Mouse (Mus musculus): ENCODE results near the gene Ms4a15. TPM values are rescaled to one million over a fixed set of nuclear protein-coding genes. Genes with fewer than 3 reads are reported as not detected.

Ms4a15 gene
- polyA plus RNA-seq, 1 experiment from 2014 or later: not detected

DNA sequence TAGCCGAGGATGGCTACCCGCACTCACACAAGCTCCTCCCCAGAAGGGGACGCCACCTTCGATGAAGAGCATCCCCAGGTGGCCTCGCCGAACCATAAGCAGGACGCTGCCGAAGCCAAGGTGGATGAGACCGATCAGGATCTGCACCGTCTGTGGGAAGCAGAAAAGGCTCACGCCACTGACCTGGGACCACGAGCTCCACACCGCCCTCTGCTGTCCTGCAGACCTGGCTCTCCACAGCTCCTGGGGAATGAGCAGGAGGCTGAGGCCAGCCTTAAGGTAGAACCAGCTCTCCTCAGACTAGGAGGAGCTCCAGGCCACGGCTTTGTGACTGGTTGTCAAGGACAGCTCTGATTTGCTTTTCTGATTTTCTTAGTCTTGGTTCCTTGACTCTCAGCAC lies 9.9 kb downstream of the Ms4a15 start:
- ATAC-seq (ENCODE audit: low read depth): no peak
- H3K4me3 ChIP-seq (replicated peaks): no peak overlapping the region
- no peaks in the 10 kb centered on the region for H3K9me3 ChIP-seq (replicated peaks)
- H3K4me2 ChIP-seq: 0 out of 2 replicates have a peak overlapping the region, but pooled peaks have one; percentile 8
- no peak for DNase-seq
- no peak overlapping the region for H3K27ac ChIP-seq
- peaks cover 4% of the 10 kb centered on the region; the same call in 1 of the 2 replicates for H3K4me1 ChIP-seq (replicated peaks)
- H3K9ac ChIP-seq: no peak overlapping the region
- 18% methylated on average over 14 of the region's 14 CpGs for WGBS (ENCODE audit: insufficient replicate concordance)
- H3K36me3 ChIP-seq: no peaks in the 10 kb centered on the region
- H3K27me3 ChIP-seq: no peaks in the 10 kb centered on the region

DNA sequence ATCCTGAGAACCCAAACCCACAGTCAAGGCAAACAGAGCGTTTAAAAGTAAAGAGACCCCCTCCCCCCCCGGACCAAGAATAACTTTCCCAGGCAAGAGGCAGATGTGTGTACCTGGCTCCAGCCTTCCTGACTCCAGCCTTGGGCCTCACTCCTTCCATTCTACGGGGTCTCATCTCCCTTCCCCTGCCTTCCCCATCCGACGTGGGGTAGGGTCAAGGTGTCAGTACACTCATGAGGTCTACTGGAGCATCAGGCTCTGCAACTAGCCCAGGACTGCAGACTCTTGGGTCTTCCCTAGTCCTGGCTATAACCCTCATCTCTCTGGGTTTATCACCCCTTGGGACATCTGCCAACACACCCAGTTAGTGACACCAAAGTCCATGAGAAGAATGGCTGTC lies 12.8 kb downstream of the Ms4a15 start:
- H3K4me2 ChIP-seq: no peak overlapping the region
- peaks cover 4% of the 10 kb centered on the region; the same call in 1 of the 2 replicates for H3K4me1 ChIP-seq (replicated peaks)
- WGBS (ENCODE audit: insufficient replicate concordance): 46% methylated on average over 5 of the region's 5 CpGs
- H3K9me3 ChIP-seq (replicated peaks): no peaks in the 10 kb centered on the region
- ATAC-seq (ENCODE audit: low read depth) (no peak), DNase-seq (no peak)
- no peak overlapping the region for H3K27ac ChIP-seq
- no peaks in the 10 kb centered on the region for H3K27me3 ChIP-seq
- no peak overlapping the region for H3K9ac ChIP-seq
- no peaks in the 10 kb centered on the region for H3K36me3 ChIP-seq
- no peak overlapping the region for H3K4me3 ChIP-seq (replicated peaks)

DNA sequence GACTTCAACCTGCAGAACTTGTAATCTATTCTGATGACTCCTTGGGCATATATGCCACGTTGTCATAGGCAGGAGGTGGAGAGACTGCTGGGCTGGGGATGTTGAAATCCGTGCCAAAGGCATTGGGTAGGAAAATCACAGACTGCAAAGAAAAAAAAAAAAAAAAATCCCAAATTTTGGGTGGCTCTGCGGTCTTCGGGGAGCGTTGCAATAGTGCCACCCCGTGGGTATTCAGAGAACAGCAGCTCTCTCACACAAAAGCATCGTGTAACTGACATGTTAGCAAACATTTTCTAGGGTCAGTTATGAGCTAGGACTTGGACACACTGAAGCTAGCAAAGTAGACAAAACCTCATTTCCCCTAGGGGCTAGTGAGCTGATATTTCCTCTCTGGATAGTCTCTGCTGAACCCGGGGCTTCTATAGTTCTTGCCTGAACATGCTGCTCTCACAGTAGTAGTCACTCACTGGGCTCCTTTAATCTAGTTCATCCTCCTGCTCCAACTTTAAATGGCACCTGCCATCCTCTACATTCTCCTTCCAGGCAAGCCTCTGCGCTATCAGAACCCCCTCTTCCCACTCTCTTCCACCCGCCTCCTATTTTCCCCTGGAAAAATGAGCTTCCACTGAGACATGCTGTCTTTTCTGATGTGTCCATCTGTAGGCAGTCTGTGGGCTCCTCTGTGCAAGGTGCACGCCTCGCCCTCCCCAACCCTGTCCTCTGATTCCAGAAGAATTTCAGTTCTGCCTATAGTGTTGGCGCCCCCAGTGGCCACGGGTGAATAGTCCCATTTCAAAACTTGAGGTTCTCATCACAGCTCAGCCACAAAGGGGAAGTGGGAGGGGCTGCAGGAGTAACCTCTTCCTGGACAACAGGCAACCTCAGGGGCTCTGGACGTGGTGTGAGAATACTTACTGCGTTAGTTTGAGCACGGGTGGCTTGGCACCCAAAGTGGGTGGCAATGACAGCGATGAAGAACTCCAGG lies 13.6 kb downstream of the Ms4a15 start:
- Histone ChIP-seq H3K4me1 (replicated peaks) (peaks cover 4% of the 10 kb centered on the region; the same call in 1 of the 2 replicates), H3K9ac (no peak overlapping the region), H3K9me3 (replicated peaks) (no peaks in the 10 kb centered on the region), H3K4me3 (replicated peaks) (no peak overlapping the region), H3K4me2 (peak overlapping the region; percentile 38), H3K36me3 (no peaks in the 10 kb centered on the region), H3K27me3 (no peaks in the 10 kb centered on the region), H3K27ac (no peak overlapping the region)
- peak; percentile 61 for DNase-seq
- ATAC-seq (ENCODE audit: low read depth): peak; percentile 55
- 6% methylated on average over 18 of the region's 18 CpGs for WGBS (ENCODE audit: insufficient replicate concordance)

DNA sequence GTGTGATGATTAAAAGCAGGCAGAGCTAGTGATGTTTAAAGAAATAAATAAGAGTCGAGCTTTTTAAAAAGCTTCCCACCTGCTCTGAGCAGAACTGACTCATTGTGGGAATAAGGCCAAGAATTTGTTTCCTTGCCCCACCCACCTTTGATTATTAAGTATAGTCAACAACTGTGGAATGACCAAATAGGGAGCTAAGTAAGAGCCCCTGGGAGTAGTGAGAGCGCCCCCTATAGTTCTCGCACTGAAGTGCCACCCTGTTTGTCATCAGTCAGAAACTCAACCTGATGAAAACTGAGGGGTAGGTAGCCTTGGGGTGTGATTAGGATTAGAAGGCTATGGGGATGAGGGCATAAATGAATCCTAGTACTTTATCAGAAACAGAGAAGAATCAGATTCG lies 16.7 kb downstream of the Ms4a15 start:
- no peak overlapping the region for H3K27ac ChIP-seq
- no peaks in the 10 kb centered on the region for H3K9me3 ChIP-seq (replicated peaks)
- H3K9ac ChIP-seq: no peak overlapping the region
- no peaks in the 10 kb centered on the region for H3K27me3 ChIP-seq
- H3K4me3 ChIP-seq (replicated peaks): no peak overlapping the region
- H3K36me3 ChIP-seq: no peaks in the 10 kb centered on the region
- 32% methylated on average over 4 of the region's 4 CpGs for WGBS (ENCODE audit: insufficient replicate concordance)
- ATAC-seq (ENCODE audit: low read depth): no peak
- peaks cover 4% of the 10 kb centered on the region; the same call in 1 of the 2 replicates for H3K4me1 ChIP-seq (replicated peaks)
- DNase-seq: no peak
- no peak overlapping the region for H3K4me2 ChIP-seq

DNA sequence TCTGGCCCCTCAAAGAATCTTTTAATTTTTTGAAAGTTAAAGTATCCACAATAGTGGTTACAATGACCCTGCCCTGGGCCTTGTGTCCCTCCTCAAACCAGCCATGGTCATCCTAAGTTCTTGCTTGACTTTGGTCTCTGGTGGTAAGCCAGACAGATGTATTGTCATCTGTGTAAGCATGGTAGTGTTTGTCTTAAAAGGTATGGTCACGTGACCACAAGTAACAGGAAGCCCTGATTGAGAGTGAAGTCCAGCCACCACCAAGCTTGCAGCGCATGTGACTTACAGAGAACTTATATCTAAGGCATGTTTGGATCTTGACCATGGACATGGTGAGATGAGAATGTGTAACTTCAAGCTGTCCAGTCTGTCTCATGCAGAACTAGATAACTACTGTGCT lies 17.9 kb downstream of the Ms4a15 start:
- Histone ChIP-seq H3K4me1 (replicated peaks) (peaks cover 4% of the 10 kb centered on the region; the same call in 1 of the 2 replicates), H3K27ac (no peak overlapping the region), H3K9me3 (replicated peaks) (no peaks in the 10 kb centered on the region), H3K9ac (no peak overlapping the region), H3K36me3 (no peaks in the 10 kb centered on the region), H3K4me2 (no peak overlapping the region), H3K4me3 (replicated peaks) (no peak overlapping the region), H3K27me3 (no peaks in the 10 kb centered on the region)
- ATAC-seq (ENCODE audit: low read depth): no peak
- DNase-seq: no peak
- WGBS (ENCODE audit: insufficient replicate concordance): 54% methylated on average over 2 of the region's 2 CpGs

DNA sequence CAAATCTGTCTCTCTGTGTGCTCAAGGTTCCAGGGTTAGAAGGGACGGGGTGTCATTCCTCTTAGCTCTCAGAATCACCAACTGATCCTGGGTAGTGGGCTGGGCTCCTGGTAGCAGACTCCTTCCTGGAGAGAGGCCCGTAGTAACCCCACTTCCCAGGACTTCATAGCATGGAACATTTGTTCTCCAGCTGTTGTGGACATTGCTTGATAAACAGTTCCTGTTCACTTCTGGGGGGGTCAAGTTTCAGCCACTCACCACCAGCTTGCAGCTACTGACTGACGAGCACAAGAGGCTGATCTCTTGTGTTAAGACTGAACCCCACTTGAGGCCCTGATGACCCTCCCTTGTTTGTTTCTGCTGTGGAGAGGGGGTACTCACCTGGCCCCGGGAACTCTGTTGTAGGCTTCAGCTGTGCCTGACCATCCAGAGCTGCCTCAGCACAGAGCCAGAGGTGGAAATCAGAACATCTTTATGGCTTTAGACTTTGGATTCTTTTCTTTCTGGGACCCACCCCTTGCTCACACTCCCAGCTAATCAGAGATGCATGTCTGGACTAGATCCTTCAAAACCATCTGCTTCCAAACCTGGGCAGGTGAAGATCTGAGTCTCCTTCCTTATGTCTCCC lies 18.7 kb downstream of the Ms4a15 start, which contains the start of gene Ms4a10:
Gene Ms4a10, minus strand, starts transcription at position 433 of the 628 bp plus-strand sequence.
- ATAC-seq (ENCODE audit: low read depth): no peak
- Histone ChIP-seq H3K27me3 (no peaks in the 10 kb centered on the region), H3K4me3 (replicated peaks) (no peak within 1 kb of the TSS), H3K36me3 (no peaks in the 10 kb centered on the region), H3K4me2 (no peak within 1 kb of the TSS), H3K4me1 (replicated peaks) (peaks cover under 1% of the 10 kb centered on the region; the same call in 1 of the 2 replicates), H3K9me3 (replicated peaks) (no peaks in the 10 kb centered on the region), H3K9ac (no peak within 1 kb of the TSS), H3K27ac (no peak within 1 kb of the TSS)
- 34% methylated on average over 4 of the region's 4 CpGs for WGBS (ENCODE audit: insufficient replicate concordance)
- no peak for DNase-seq

DNA sequence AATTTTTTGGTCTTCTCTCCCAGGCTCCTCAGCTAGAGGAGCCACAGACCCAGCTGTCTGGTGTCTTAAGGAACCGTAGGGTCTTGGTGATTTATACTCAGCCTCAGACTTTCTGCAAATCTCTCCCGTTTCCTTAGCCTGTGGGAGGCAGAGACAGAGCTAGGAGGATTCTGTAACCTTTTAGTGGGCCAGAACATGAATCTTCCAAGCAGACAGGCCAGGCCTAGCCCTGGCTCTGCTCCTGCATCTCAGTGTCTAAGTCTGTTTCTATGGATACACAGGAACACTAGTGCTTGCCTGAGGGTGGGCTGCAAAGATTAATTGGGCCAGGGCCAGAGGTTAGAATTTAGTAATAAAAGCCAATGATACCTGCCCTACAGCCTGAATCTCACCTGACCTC lies 19.9 kb downstream of the Ms4a15 start:
- no peak for DNase-seq
- H3K27ac ChIP-seq: no peak overlapping the region
- ATAC-seq (ENCODE audit: low read depth): no peak
- H3K36me3 ChIP-seq: no peaks in the 10 kb centered on the region
- no peak overlapping the region for H3K4me2 ChIP-seq
- WGBS (ENCODE audit: insufficient replicate concordance): 40% methylated on average over 2 of the region's 2 CpGs
- no peak overlapping the region for H3K4me3 ChIP-seq (replicated peaks)
- H3K9ac ChIP-seq: no peak overlapping the region
- no peaks in the 10 kb centered on the region for H3K27me3 ChIP-seq
- no peaks in the 10 kb centered on the region for H3K9me3 ChIP-seq (replicated peaks)
- H3K4me1 ChIP-seq (replicated peaks): no peaks in the 10 kb centered on the region

DNA sequence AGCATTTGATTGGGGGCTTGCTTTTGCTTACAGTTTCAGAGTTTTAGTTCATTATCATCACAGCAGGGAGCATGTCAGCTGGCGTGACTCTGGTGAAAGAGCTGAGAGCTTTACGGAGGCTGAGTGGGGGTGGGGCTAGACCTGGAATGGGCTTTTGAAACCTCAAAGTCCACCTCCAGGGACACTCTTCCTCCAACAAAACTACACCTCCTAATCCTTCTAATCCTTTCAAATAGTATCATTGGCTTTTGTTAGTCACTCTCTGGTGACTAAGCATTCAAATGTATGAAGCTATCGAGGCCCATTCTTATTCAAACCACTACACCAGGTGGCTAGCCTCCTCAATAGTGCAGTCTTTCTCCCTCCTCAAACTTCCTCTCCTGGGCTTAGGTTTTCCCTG lies 20.4 kb downstream of the Ms4a15 start:
- Histone ChIP-seq H3K36me3 (no peaks in the 10 kb centered on the region), H3K9ac (no peak overlapping the region), H3K9me3 (replicated peaks) (no peaks in the 10 kb centered on the region), H3K27ac (no peak overlapping the region), H3K27me3 (no peaks in the 10 kb centered on the region), H3K4me1 (replicated peaks) (no peaks in the 10 kb centered on the region), H3K4me3 (replicated peaks) (no peak overlapping the region), H3K4me2 (no peak overlapping the region)
- 62% methylated on average over 3 of the region's 3 CpGs for WGBS (ENCODE audit: insufficient replicate concordance)
- ATAC-seq (ENCODE audit: low read depth) (no peak), DNase-seq (no peak)

DNA sequence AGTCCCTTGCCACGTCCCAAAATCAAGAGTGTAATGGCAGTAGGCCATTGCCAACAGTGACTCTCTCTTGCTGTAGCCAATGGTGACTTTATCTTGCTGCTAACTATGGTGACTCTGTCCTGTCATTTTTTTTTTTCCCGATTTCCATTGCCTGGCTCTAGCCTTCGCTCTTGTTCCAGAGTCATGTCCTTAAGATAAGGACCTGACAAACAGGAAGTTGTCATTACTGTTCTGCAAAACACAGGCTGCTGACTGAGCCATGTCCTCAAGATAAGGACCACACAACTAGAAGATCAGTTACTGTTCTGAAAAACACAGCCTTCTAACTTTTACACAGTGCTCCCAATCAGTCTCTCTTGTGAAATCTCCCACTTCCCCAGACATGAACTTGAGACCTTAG lies 22.6 kb downstream of the Ms4a15 start:
- DNase-seq (no peak), ATAC-seq (ENCODE audit: low read depth) (no peak)
- Histone ChIP-seq H3K4me3 (replicated peaks) (no peak overlapping the region), H3K4me2 (no peak overlapping the region), H3K36me3 (no peaks in the 10 kb centered on the region), H3K9ac (no peak overlapping the region), H3K9me3 (replicated peaks) (no peaks in the 10 kb centered on the region), H3K27ac (no peak overlapping the region), H3K27me3 (no peaks in the 10 kb centered on the region), H3K4me1 (replicated peaks) (no peaks in the 10 kb centered on the region)
- 21% methylated on average over 3 of the region's 3 CpGs for WGBS (ENCODE audit: insufficient replicate concordance)

DNA sequence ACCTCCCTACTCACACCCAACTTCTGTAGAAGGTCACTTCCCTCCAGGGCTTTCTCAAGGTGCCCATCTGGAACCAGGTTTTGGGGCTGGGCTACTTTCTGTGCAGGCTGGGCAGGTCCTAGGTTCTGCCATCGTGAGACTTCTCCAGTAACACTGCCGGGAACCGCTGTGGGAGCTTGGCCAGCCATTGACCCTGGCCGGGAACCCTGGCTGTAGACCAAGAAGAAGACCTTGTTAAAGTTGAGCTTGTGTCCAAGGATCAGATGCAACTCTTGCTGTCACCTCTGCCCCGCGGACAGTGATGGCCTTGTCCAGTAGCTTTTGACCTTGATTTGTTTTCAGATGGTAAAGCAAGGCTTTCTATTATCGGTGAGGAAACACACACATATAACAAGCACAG lies 24.5 kb downstream of the Ms4a15 start:
- DNase-seq: no peak
- no peak overlapping the region for H3K4me2 ChIP-seq
- whole genome bisulfite sequencing (ENCODE audit: insufficient replicate concordance): 75% methylated on average over 7 of the region's 7 CpGs
- ATAC-seq (ENCODE audit: low read depth): no peak
- H3K27me3 ChIP-seq: no peaks in the 10 kb centered on the region
- no peak overlapping the region for H3K27ac ChIP-seq
- H3K9ac ChIP-seq: no peak overlapping the region
- no peak overlapping the region for H3K4me3 ChIP-seq (replicated peaks)
- no peaks in the 10 kb centered on the region for H3K36me3 ChIP-seq
- H3K9me3 ChIP-seq (replicated peaks): no peaks in the 10 kb centered on the region
- no peaks in the 10 kb centered on the region for H3K4me1 ChIP-seq (replicated peaks)

DNA sequence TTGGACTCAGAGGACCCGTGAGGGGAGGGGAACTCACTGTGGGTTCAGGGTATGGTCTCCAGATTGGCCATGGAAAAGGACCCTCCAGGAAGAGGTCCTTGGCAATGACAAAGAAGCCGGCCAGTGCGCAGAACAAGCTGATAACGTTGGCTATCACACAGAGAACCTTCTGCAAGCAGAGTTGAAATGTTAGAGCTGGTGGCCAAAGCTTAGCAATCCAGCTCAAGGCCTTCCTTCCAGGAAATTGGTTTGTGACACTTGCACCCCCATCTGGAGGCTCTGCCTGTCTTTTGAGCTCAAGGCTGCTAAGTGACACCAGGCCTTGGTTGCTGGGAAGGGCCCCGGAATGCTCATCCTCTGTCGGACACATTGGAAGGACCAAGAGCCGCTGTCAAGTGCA lies 27.3 kb downstream of the Ms4a15 start:
- WGBS (ENCODE audit: insufficient replicate concordance): 65% methylated on average over 7 of the region's 7 CpGs
- Histone ChIP-seq H3K27ac (no peak overlapping the region), H3K9me3 (replicated peaks) (no peaks in the 10 kb centered on the region), H3K36me3 (no peaks in the 10 kb centered on the region), H3K4me3 (replicated peaks) (no peak overlapping the region), H3K27me3 (no peaks in the 10 kb centered on the region; the same call in 1 of the 2 replicates), H3K4me2 (no peak overlapping the region), H3K9ac (no peak overlapping the region), H3K4me1 (replicated peaks) (no peaks in the 10 kb centered on the region)
- DNase-seq: no peak
- no peak for ATAC-seq (ENCODE audit: low read depth)
